Mouse (Mus musculus): ENCODE results near the gene Ppm1b.

DNA sequence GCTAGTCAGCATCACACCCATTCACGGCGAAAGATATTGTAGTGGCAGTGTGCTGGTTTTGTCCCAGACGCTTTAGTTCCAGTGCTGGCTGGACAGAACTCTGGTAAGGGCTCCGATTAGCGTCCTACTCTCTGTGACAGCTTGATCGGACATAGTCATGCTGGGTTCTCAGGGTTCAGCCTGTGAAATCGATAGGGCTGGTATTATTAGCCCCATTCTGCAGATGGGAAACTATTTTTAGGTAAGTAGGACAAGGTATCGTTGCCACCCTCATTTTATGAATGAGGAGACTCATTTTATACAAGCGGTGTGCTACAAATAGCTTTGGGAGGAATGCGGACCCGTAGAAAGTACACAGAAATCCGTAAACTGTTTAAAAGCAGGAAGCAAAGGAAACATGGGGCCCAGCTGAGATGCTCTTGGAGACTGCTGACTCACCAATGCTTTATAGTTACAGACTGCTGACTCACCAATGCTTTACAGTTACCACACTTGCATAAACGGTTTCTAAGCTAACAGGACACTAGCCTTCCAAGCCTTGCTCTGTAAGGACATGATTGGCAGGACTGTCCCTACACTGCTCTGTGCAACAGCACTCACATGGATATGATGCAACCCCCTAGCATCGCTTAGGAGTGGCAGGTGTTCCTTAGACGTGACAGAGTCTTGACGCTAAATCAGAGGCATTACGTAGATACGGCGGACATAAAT lies 34.7 kb upstream of the Ppm1b start:
- TF ChIP-seq ZC3H11A (IDR thresholded peaks at IDR 0.05; ENCODE audit: borderline replicate concordance, low read depth, low read length) = no peak
- TF ChIP-seq MAFK (IDR thresholded peaks at IDR 0.05; ENCODE audit: insufficient read depth, low read depth, low read length) = peak; percentile 78
- no peak for TF ChIP-seq ZNF384 (IDR thresholded peaks at IDR 0.05; ENCODE audit: low read depth, low read length)
